Mouse (Mus musculus): Measurements from ENCODE around the gene Scaf11. TPM values are rescaled to one million over a fixed set of nuclear protein-coding genes. Genes with fewer than 3 reads are reported as not detected.

Gene Scaf11
- polyA plus RNA-seq, 1 experiment from 2014 or later: 39.1 TPM

DNA sequence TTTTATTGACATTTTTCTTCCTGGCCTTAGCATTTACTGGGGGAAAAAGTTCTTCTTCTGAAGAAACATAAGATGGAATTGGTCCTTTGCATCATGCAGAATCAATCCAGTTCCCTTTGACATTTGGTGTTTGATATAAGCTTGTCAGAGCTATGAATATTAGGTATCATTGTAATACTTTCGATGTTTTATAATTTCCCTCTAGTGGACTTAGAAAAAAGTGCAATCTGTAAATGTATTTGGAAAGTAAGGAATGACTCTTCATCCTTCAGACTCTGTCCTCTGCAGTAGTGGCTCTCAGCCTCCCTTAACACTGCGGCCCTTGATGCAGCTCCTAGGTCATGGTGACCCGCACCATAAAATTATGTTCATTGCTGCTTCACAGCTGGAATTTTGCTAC lies 67.8 kb downstream of the Scaf11 start:
- H3K36me3 ChIP-seq (ENCODE audit: control insufficient read depth, insufficient read depth, low read length): peaks cover 17% of the 10 kb centered on the region
- ATAC-seq: no peak
- H3K27ac ChIP-seq (ENCODE audit: low read length): no peak overlapping the region
- H3K27me3 ChIP-seq (ENCODE audit: control insufficient read depth, insufficient read depth, low read depth, low read length): no peaks in the 10 kb centered on the region
- H3K4me3 ChIP-seq (ENCODE audit: low read depth, low read length): no peak overlapping the region
- H3K9ac ChIP-seq (ENCODE audit: low read depth, low read length): no peak overlapping the region
- H3K4me1 ChIP-seq (ENCODE audit: control insufficient read depth, insufficient read depth, low read length): no peaks in the 10 kb centered on the region
- H3K4me2 ChIP-seq (ENCODE audit: low read length): no peak overlapping the region
- 92% methylated on average over 3 of the region's 3 CpGs for WGBS
- H3K9me3 ChIP-seq (replicated peaks; ENCODE audit: control insufficient read depth, low read length, poor library complexity, severe bottlenecking): no peaks in the 10 kb centered on the region

GRCm38 (mm10) chr15:96388565-96388964 lies 72.1 kb downstream of the Scaf11 start:
- Histone ChIP-seq H3K4me1 (ENCODE audit: control insufficient read depth, insufficient read depth, low read length) (no peaks in the 10 kb centered on the region), H3K27ac (ENCODE audit: low read length) (no peak overlapping the region)
- 76% methylated on average over 1 of the region's 1 CpGs for WGBS

DNA sequence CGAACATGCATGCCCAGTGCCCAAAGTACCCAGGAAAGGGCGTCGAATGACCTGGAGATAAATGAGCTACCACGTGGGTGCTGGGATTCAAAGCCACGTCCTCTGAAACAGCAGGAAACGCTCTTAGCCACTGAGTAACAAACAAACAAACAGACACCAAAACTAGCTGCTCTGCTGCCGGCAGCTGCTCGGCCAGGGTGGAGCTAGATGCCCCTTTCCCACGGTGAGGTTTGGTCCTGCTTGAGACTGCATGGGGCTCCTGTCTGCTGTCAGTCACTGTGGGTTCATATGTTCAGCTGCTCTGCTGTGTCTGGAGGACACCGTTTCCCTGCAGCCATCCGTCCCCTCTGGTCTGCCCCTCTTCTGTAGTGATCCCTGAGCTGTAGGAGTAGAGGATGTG lies 78.4 kb downstream of the Scaf11 start:
- Histone ChIP-seq H3K4me3 (ENCODE audit: low read depth, low read length) (no peak overlapping the region), H3K4me1 (ENCODE audit: control insufficient read depth, insufficient read depth, low read length) (no peaks in the 10 kb centered on the region), H3K9me3 (replicated peaks; ENCODE audit: control insufficient read depth, low read length, poor library complexity, severe bottlenecking) (no peaks in the 10 kb centered on the region), H3K4me2 (ENCODE audit: low read length) (no peak overlapping the region), H3K9ac (ENCODE audit: low read depth, low read length) (no peak overlapping the region), H3K27ac (ENCODE audit: low read length) (no peak overlapping the region), H3K36me3 (ENCODE audit: control insufficient read depth, insufficient read depth, low read length) (peaks cover 4% of the 10 kb centered on the region; the same call in 1 of the 2 replicates), H3K27me3 (ENCODE audit: control insufficient read depth, insufficient read depth, low read depth, low read length) (no peaks in the 10 kb centered on the region)
- 89% methylated on average over 11 of the region's 11 CpGs for WGBS
- ATAC-seq: no peak

More at GRCm38 (mm10) chr15:96388565-96388964, 72.1 kb downstream of the Scaf11 start:
- H3K36me3 ChIP-seq (ENCODE audit: control insufficient read depth, insufficient read depth, low read length): peaks cover 9% of the 10 kb centered on the region
- no peak overlapping the region for H3K4me2 ChIP-seq (ENCODE audit: low read length)
- H3K4me3 ChIP-seq (ENCODE audit: low read depth, low read length): no peak overlapping the region
- H3K27me3 ChIP-seq (ENCODE audit: control insufficient read depth, insufficient read depth, low read depth, low read length): no peaks in the 10 kb centered on the region
- ATAC-seq: no peak
- no peaks in the 10 kb centered on the region for H3K9me3 ChIP-seq (replicated peaks; ENCODE audit: control insufficient read depth, low read length, poor library complexity, severe bottlenecking)
- no peak overlapping the region for H3K9ac ChIP-seq (ENCODE audit: low read depth, low read length)

DNA sequence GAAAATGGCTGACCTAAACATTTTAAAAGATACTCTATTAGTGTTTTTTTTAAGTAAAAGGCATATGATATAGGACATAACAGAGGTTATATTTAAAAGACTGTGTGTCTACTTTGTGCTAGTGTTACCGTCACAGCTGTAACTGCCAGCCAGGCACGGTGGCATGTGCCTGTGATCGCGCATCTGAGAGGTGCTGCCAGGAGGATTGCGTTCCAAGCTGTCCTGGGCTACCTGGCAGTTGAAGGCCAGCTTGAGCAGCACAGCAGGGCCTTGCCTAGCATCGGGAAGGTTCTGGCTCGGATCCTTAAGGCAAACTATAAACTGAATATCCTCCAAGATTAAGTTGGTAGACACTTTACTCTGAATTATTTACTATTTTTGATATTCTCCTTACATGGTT lies 82.9 kb downstream of the Scaf11 start:
- Histone ChIP-seq H3K27me3 (ENCODE audit: control insufficient read depth, insufficient read depth, low read depth, low read length) (no peaks in the 10 kb centered on the region), H3K9me3 (replicated peaks; ENCODE audit: control insufficient read depth, low read length, poor library complexity, severe bottlenecking) (no peaks in the 10 kb centered on the region), H3K36me3 (ENCODE audit: control insufficient read depth, insufficient read depth, low read length) (peaks cover 9% of the 10 kb centered on the region), H3K9ac (ENCODE audit: low read depth, low read length) (no peak overlapping the region), H3K4me1 (ENCODE audit: control insufficient read depth, insufficient read depth, low read length) (no peaks in the 10 kb centered on the region; the same call in 1 of the 2 replicates), H3K27ac (ENCODE audit: low read length) (no peak overlapping the region), H3K4me2 (ENCODE audit: low read length) (no peak overlapping the region), H3K4me3 (ENCODE audit: low read depth, low read length) (no peak overlapping the region)
- 93% methylated on average over 7 of the region's 7 CpGs for WGBS
- no peak for ATAC-seq

GRCm38 (mm10) chr15:96377263-96377662 lies 83.4 kb downstream of the Scaf11 start:
- Histone ChIP-seq H3K27ac (ENCODE audit: low read length) (no peak overlapping the region), H3K4me3 (ENCODE audit: low read depth, low read length) (no peak overlapping the region), H3K27me3 (ENCODE audit: control insufficient read depth, insufficient read depth, low read depth, low read length) (no peaks in the 10 kb centered on the region), H3K4me2 (ENCODE audit: low read length) (no peak overlapping the region), H3K4me1 (ENCODE audit: control insufficient read depth, insufficient read depth, low read length) (no peaks in the 10 kb centered on the region; the same call in 1 of the 2 replicates), H3K9ac (ENCODE audit: low read depth, low read length) (no peak overlapping the region), H3K9me3 (replicated peaks; ENCODE audit: control insufficient read depth, low read length, poor library complexity, severe bottlenecking) (no peaks in the 10 kb centered on the region), H3K36me3 (ENCODE audit: control insufficient read depth, insufficient read depth, low read length) (peaks cover 11% of the 10 kb centered on the region)
- ATAC-seq: no peak
- WGBS: 86% methylated on average over 5 of the region's 5 CpGs

GRCm38 (mm10) chr15:96376214-96376613 lies 84.4 kb downstream of the Scaf11 start:
- Histone ChIP-seq H3K4me3 (ENCODE audit: low read depth, low read length) (no peak overlapping the region), H3K36me3 (ENCODE audit: control insufficient read depth, insufficient read depth, low read length) (peaks cover 20% of the 10 kb centered on the region), H3K9me3 (replicated peaks; ENCODE audit: control insufficient read depth, low read length, poor library complexity, severe bottlenecking) (no peaks in the 10 kb centered on the region), H3K27me3 (ENCODE audit: control insufficient read depth, insufficient read depth, low read depth, low read length) (no peaks in the 10 kb centered on the region), H3K9ac (ENCODE audit: low read depth, low read length) (no peak overlapping the region), H3K4me2 (ENCODE audit: low read length) (no peak overlapping the region), H3K27ac (ENCODE audit: low read length) (no peak overlapping the region), H3K4me1 (ENCODE audit: control insufficient read depth, insufficient read depth, low read length) (no peaks in the 10 kb centered on the region; the same call in 1 of the 2 replicates)
- ATAC-seq: no peak
- 97% methylated on average over 2 of the region's 2 CpGs for WGBS

DNA sequence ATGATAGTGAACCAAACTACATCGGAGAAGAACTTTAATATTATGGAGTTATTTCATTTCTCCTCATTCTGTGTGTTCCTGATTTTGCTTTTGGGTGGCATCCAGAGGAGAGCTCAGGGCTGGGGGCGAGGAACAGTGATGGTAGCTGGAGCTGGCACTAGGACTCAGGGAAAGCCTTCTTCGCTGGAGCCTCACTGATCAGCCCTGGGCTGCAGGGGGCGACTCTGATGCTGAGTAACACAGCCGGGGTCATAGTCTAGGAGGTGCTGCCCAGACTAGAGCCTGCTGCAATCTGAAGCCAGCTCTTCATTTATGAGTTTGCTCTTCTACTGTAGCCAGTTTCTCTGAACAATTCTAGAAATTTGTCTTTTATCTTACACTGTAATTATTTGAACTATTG lies 87.5 kb downstream of the Scaf11 start:
- H3K9me3 ChIP-seq (replicated peaks; ENCODE audit: control insufficient read depth, low read length, poor library complexity, severe bottlenecking): no peaks in the 10 kb centered on the region

DNA sequence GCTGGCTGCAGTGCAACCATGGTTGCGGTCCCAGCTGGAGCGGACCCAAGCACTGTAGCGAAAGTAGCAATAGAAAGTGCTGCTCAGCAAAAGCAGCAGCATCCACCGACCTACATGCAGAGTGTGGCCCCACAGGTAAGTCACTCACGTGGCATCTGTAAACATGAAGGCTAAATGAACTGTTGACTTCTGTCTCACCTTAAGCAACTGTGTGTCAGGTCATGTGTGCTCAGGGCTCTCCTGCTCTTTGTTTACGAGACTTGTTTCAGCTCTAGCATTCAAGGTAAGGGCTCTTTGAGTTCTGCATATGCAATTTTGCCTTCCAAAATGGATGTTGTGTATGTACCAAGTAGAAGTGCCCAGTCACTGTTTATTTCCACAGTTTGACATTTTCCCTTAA lies 88.0 kb downstream of the Scaf11 start:
- no peak for ATAC-seq
- peaks cover 35% of the 10 kb centered on the region for H3K36me3 ChIP-seq (ENCODE audit: control insufficient read depth, insufficient read depth, low read length)

More for the DNA sequence above, 87.5 kb downstream of the Scaf11 start:
- Histone ChIP-seq H3K4me3 (ENCODE audit: low read depth, low read length) (no peak overlapping the region), H3K4me2 (ENCODE audit: low read length) (no peak overlapping the region), H3K27me3 (ENCODE audit: control insufficient read depth, insufficient read depth, low read depth, low read length) (no peaks in the 10 kb centered on the region), H3K9ac (ENCODE audit: low read depth, low read length) (no peak overlapping the region), H3K4me1 (ENCODE audit: control insufficient read depth, insufficient read depth, low read length) (no peaks in the 10 kb centered on the region; the same call in 1 of the 2 replicates), H3K27ac (ENCODE audit: low read length) (no peak overlapping the region), H3K36me3 (ENCODE audit: control insufficient read depth, insufficient read depth, low read length) (peaks cover 35% of the 10 kb centered on the region)
- no peak for ATAC-seq
- 87% methylated on average over 5 of the region's 5 CpGs for WGBS

DNA sequence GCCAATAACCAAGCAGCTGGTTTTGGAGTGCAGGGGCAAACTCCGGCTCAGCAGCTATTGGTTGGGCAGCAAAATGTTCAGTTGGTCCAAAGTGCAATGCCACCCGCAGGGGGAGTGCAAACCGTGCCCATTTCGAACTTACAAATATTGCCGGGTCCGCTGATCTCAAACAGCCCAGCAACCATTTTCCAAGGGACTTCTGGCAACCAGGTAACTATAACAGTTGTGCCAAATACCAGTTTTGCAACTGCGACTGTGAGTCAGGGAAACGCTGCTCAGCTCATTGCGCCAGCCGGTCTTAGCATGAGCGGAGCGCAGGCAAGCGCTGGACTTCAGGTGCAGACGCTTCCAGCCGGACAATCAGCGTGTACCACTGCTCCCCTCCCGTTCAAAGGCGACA lies 89.3 kb downstream of the Scaf11 start:
- Histone ChIP-seq H3K27me3 (ENCODE audit: control insufficient read depth, insufficient read depth, low read depth, low read length) (no peaks in the 10 kb centered on the region), H3K9ac (ENCODE audit: low read depth, low read length) (no peak overlapping the region), H3K36me3 (ENCODE audit: control insufficient read depth, insufficient read depth, low read length) (peaks cover 33% of the 10 kb centered on the region), H3K4me3 (ENCODE audit: low read depth, low read length) (no peak overlapping the region), H3K27ac (ENCODE audit: low read length) (no peak overlapping the region), H3K4me2 (ENCODE audit: low read length) (no peak overlapping the region), H3K4me1 (ENCODE audit: control insufficient read depth, insufficient read depth, low read length) (no peaks in the 10 kb centered on the region), H3K9me3 (replicated peaks; ENCODE audit: control insufficient read depth, low read length, poor library complexity, severe bottlenecking) (no peaks in the 10 kb centered on the region)
- 95% methylated on average over 18 of the region's 18 CpGs for WGBS
- ATAC-seq: no peak

More for the DNA sequence above, 88.0 kb downstream of the Scaf11 start:
- Histone ChIP-seq H3K9me3 (replicated peaks; ENCODE audit: control insufficient read depth, low read length, poor library complexity, severe bottlenecking) (no peaks in the 10 kb centered on the region), H3K27ac (ENCODE audit: low read length) (no peak overlapping the region), H3K4me2 (ENCODE audit: low read length) (no peak overlapping the region), H3K9ac (ENCODE audit: low read depth, low read length) (no peak overlapping the region), H3K4me3 (ENCODE audit: low read depth, low read length) (no peak overlapping the region), H3K4me1 (ENCODE audit: control insufficient read depth, insufficient read depth, low read length) (no peaks in the 10 kb centered on the region; the same call in 1 of the 2 replicates), H3K27me3 (ENCODE audit: control insufficient read depth, insufficient read depth, low read depth, low read length) (no peaks in the 10 kb centered on the region)
- 96% methylated on average over 6 of the region's 6 CpGs for WGBS

Measured in midbrain, embryonic 16.5 days (tissue).